Comparison of ENCODE assay signal across 36 mouse cellular contexts in genomic region chr3:59225411-59225810, GRCm38 (mm10). TPM values are rescaled to one million over a fixed set of nuclear protein-coding genes. Genes with fewer than 3 reads are reported as not detected.
DNase-seq lines count a peak whose midpoint lies in the region; ATAC-seq and TF ChIP-seq lines count a peak whose summit lies in the region.
"Had no signal": no experiment of that assay in that cellular context is flagged by ENCODE, and none has a peak within 500 bp of the region (broad histone marks: within the 10 kb centered on the region; RNA-seq: fewer than 3 reads in every experiment).

No protein-coding gene starts in this region.

- no peak for TF ChIP-seq CTCF in midbrain, postnatal 0 days (IDR thresholded peaks at IDR 0.05)

- no peak overlapping the region for H3K4me2 ChIP-seq in midbrain, postnatal 0 days (ENCODE audit: low read depth, low read length, poor library complexity, severe bottlenecking)
- H3K4me2 ChIP-seq: embryonic facial prominence, embryonic 13.5 days; forebrain, embryonic 13.5 days; heart, embryonic 11.5 days; hindbrain, embryonic 12.5 days; hindbrain, embryonic 15.5 days had no signal

- no peaks in the 10 kb centered on the region for H3K36me3 ChIP-seq in midbrain, postnatal 0 days (ENCODE audit: insufficient read depth, low read length)
- H3K36me3 ChIP-seq: embryonic facial prominence, embryonic 10.5 days; embryonic facial prominence, embryonic 13.5 days; forebrain, embryonic 10.5 days; hindbrain, embryonic 12.5 days; hindbrain, embryonic 15.5 days had no signal

- H3K9ac ChIP-seq in midbrain, postnatal 0 days (replicated peaks; ENCODE audit: low read length, poor library complexity, severe bottlenecking), result no peak overlapping the region
- H3K9ac ChIP-seq: embryonic facial prominence, embryonic 13.5 days; forebrain, embryonic 13.5 days; forebrain, postnatal 0 days; hindbrain, embryonic 12.5 days; hindbrain, embryonic 15.5 days had no signal

- H3K4me3 ChIP-seq in midbrain, postnatal 0 days (ENCODE audit: low read depth, low read length), result no peak overlapping the region
- H3K4me3 ChIP-seq: embryonic facial prominence, embryonic 10.5 days; embryonic facial prominence, embryonic 13.5 days; erythroblast, embryonic 14.5 days; forebrain, embryonic 10.5 days; forebrain, embryonic 13.5 days; gastrocnemius, adult 2 months; hindbrain, embryonic 12.5 days; hindbrain, embryonic 15.5 days had no signal

- H3K4me1 ChIP-seq in midbrain, postnatal 0 days (ENCODE audit: insufficient read depth, low read length), result no peaks in the 10 kb centered on the region
- H3K4me1 ChIP-seq: forebrain, embryonic 13.5 days; hindbrain, embryonic 15.5 days had no signal

- peak; percentile 57 for ATAC-seq in granulocyte monocyte progenitor cell, adult 5-6 weeks (replicated peaks; ENCODE audit: poor library complexity, severe bottlenecking)
- ATAC-seq in megakaryocyte progenitor cell, adult 5-6 weeks (replicated peaks; ENCODE audit: poor library complexity), result peak; percentile 38; the same call in 1 of the 2 replicates
- ATAC-seq in midbrain, postnatal 0 days (ENCODE audit: low FRiP score), result no peak
- ATAC-seq: forebrain, embryonic 13.5 days; forebrain, postnatal 0 days had no signal

- peak; percentile 37 to 59 for DNase-seq in spleen, postnatal 36 days (ENCODE audit: low spot score in 2 of 2)
- DNase-seq in spleen, postnatal 4 days (ENCODE audit: low spot score in 2 of 2), result no peak
- DNase-seq in right cerebral cortex, postnatal 14 days, result no peak
- DNase-seq in midbrain, postnatal 0 days (ENCODE audit: low spot score), result no peak
- DNase-seq in kidney, postnatal 4 days, result no peak
- DNase-seq: adrenal gland, postnatal 10 days; adrenal gland, postnatal 36 days; cerebellum, adult 18-20 months; cerebellum, adult 9-10 months; cerebellum, postnatal 14 days; embryo, embryonic 11 days; forebrain, postnatal 0 days; gastrocnemius, adult 2 months; gastrocnemius, postnatal 14 days had no signal

- no peaks in the 10 kb centered on the region for H3K27me3 ChIP-seq in midbrain, postnatal 0 days (ENCODE audit: insufficient read depth, low read length)
- H3K27me3 ChIP-seq: embryonic facial prominence, embryonic 13.5 days; forebrain, embryonic 13.5 days; hindbrain, embryonic 12.5 days; hindbrain, embryonic 15.5 days had no signal

- H3K9me3 ChIP-seq in midbrain, postnatal 0 days (ENCODE audit: low read length), result no peaks in the 10 kb centered on the region
- H3K9me3 ChIP-seq: embryonic facial prominence, embryonic 10.5 days; embryonic facial prominence, embryonic 13.5 days; forebrain, embryonic 10.5 days; forebrain, embryonic 13.5 days; hindbrain, embryonic 12.5 days; hindbrain, embryonic 15.5 days had no signal

- no peak overlapping the region for H3K27ac ChIP-seq in midbrain, postnatal 0 days (ENCODE audit: low read depth, low read length)
- H3K27ac ChIP-seq: embryonic facial prominence, embryonic 10.5 days; embryonic facial prominence, embryonic 13.5 days; forebrain, embryonic 10.5 days; forebrain, embryonic 13.5 days; gastrocnemius, adult 2 months; hindbrain, embryonic 12.5 days; hindbrain, embryonic 15.5 days had no signal

RNA-seq across cellular contexts. Expression of gene P2ry13, which starts 14.7 kb away (rescaled TPM):
- total RNA-seq in granulocyte monocyte progenitor cell, adult 5-6 weeks (2014; fragmentation: Nextera tagmentation), result 0.30 and 0.47 TPM in 2 replicates
- total RNA-seq in granulocyte monocyte progenitor cell, adult 5-6 weeks (2017), result 0.05 TPM in 1 of 2 replicates, not detected in the other
- total RNA-seq in megakaryocyte progenitor cell, adult 5-6 weeks (2015), result 0.95 and 1.6 TPM in 2 replicates
- 0.78 and 0.83 TPM in 2 replicates for total RNA-seq in megakaryocyte progenitor cell, adult 5-6 weeks (2017)
- total RNA-seq in midbrain, postnatal 0 days (2014; rRNA removed), result 2.2 and 2.6 TPM in 2 replicates
- polyA plus RNA-seq in midbrain, postnatal 0 days (2015; fragmentation: Nextera tagmentation; extraction: Ambion mirVana), result 1.8 and 1.9 TPM in 2 replicates
- total RNA-seq: ES-E14 had no signal
- polyA plus RNA-seq: C2C12; erythroblast, embryonic 14.5 days had no signal

RNA-seq across cellular contexts. Expression of gene Gpr87, which starts 30.5 kb away (rescaled TPM):
- total RNA-seq in granulocyte monocyte progenitor cell, adult 5-6 weeks (2014; fragmentation: Nextera tagmentation), result not detected in 2 replicates
- total RNA-seq in granulocyte monocyte progenitor cell, adult 5-6 weeks (2017), result not detected in 2 replicates
- not detected in 2 replicates for total RNA-seq in megakaryocyte progenitor cell, adult 5-6 weeks (2015)
- total RNA-seq in megakaryocyte progenitor cell, adult 5-6 weeks (2017), result not detected in 2 replicates
- total RNA-seq in midbrain, postnatal 0 days (2014; rRNA removed), result 1.5 TPM in 1 of 2 replicates, not detected in the other
- polyA plus RNA-seq in midbrain, postnatal 0 days (2015; fragmentation: Nextera tagmentation; extraction: Ambion mirVana), result 0.16 TPM in 1 of 2 replicates, not detected in the other
- total RNA-seq: adrenal gland, adult 18-20 months; adrenal gland, postnatal 10 days; adrenal gland, postnatal 36 days; forebrain, postnatal 0 days; gastrocnemius, adult 2 months; gastrocnemius, postnatal 14 days; gastrocnemius, postnatal 4 days; heart, adult 8-10 months; heart, postnatal 25 days; hematopoietic stem cell, adult 5-6 weeks had no signal
- polyA plus RNA-seq: C2C12; CD4-positive, CD25-positive, alpha-beta regulatory T cell, adult 4 months; erythroblast, embryonic 14.5 days; forebrain, postnatal 0 days; frontal cortex, adult 2 months; heart, embryonic 11.5 days; heart, embryonic 14.5 days; heart, postnatal 0 days; hindbrain, embryonic 12.5 days; intestine, embryonic 14.5 days had no signal

RNA-seq across cellular contexts. Expression of gene P2ry12, which starts 37.3 kb away (rescaled TPM):
- total RNA-seq in granulocyte monocyte progenitor cell, adult 5-6 weeks (2014; fragmentation: Nextera tagmentation), result not detected in 2 replicates
- total RNA-seq in granulocyte monocyte progenitor cell, adult 5-6 weeks (2017), result not detected in 2 replicates
- 0.32 TPM in 1 of 2 replicates, not detected in the other for total RNA-seq in megakaryocyte progenitor cell, adult 5-6 weeks (2015)
- total RNA-seq in megakaryocyte progenitor cell, adult 5-6 weeks (2017), result 0.17 TPM in 1 of 2 replicates, not detected in the other
- 13.9 and 15.6 TPM in 2 replicates for total RNA-seq in midbrain, postnatal 0 days (2014; rRNA removed)
- 9.9 and 11.1 TPM in 2 replicates for polyA plus RNA-seq in midbrain, postnatal 0 days (2015; fragmentation: Nextera tagmentation; extraction: Ambion mirVana)
- polyA plus RNA-seq: C2C12; erythroblast, embryonic 14.5 days had no signal

Comparison
In these comparisons a context has a peak if more than half of its experiments do, and no peak if none do; other contexts are left out.
1. DNase-seq: peak in spleen, postnatal 36 days (2 of 2); none in spleen, postnatal 4 days (0 of 2), right cerebral cortex, postnatal 14 days (single experiment), midbrain, postnatal 0 days (single experiment) and kidney, postnatal 4 days (0 of 2).
2. RNA of gene P2ry12, which starts 37.3 kb away (total RNA-seq): 13.9 to 15.6 TPM in midbrain, postnatal 0 days; 0.17 to 0.32 TPM in megakaryocyte progenitor cell, adult 5-6 weeks and not detected in granulocyte monocyte progenitor cell, adult 5-6 weeks; every median in the first group is over 10 times any median in the second.